Mouse (Mus musculus) bone marrow macrophage, adult 2 months (primary cell): ENCODE data around the gene Snx10.

Experiments used
- CTCF ChIP-seq: IDR thresholded peaks from 2 replicates; pipeline ENCODE4 v1.5.1; 2012; ENCODE audit warnings: low read depth, mild to moderate bottlenecking, low read length, moderate library complexity
- POLR2A ChIP-seq: IDR thresholded peaks from 2 replicates; pipeline ENCODE4 v1.6.1; 2012; ENCODE audit warnings: mild to moderate bottlenecking, low read depth, low read length, borderline replicate concordance

DNA sequence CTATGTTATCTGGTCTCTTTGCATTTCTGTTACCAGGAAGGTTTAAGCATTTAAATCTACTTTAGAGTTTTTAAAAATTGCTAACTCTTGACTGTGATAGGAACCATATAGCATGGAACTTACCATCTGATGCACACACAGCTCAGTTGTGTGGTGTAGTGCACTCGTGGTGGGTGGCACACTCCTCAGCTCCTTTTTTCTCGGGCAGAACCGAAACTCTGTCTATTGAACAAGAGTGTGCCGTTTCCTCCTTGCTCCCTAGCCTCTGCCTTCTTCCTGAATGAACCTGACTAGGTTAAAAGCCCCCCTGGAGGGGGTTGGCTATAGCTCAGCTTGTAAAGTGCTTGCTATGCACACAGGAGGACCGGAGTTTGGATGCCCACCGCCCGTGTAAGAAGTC, 32.9 kb downstream of the Snx10 start:
- no peak for TF ChIP-seq CTCF
- TF ChIP-seq POLR2A, result no peak
